Mouse (Mus musculus) CH12.LX (cell line): ENCODE data around the gene Scgb1a1. TPM values are rescaled to one million over a fixed set of nuclear protein-coding genes. Genes with fewer than 3 reads are reported as not detected.

Source experiments
- DNase-seq: peaks from one replicate; pipeline ENCODE4 v3.0.0-alpha.2; 2013; ENCODE audit errors: extremely low read depth
- H3K27ac ChIP-seq: 2 replicates; pipeline ENCODE4 v1.5.1; 2012; ENCODE audit warnings: low read depth, mild to moderate bottlenecking, control low read depth, moderate library complexity; ENCODE audit not compliant: insufficient read depth
- H3K27me3 ChIP-seq: replicated peaks from 2 replicates; pipeline ENCODE3; 2012; ENCODE audit warnings: inconsistent platforms
- H3K36me3 ChIP-seq, 2 experiments: replicated peaks in 1 of 2; 2 replicates each; pipeline versions ENCODE3 to v1.6.1; 2012; ENCODE audit warnings: inconsistent platforms in 1 of 2, low read length in 1 of 2, mild to moderate bottlenecking in 1 of 2, mixed read lengths in 1 of 2, moderate library complexity in 1 of 2; ENCODE audit not compliant: control insufficient read depth in 1 of 2, insufficient read depth in 1 of 2
- H3K4me1 ChIP-seq, 2 experiments: 2 replicates each; pipeline ENCODE4 v1.6.1; 2012; ENCODE audit warnings: inconsistent platforms in 1 of 2, moderate library complexity in 1 of 2; ENCODE audit not compliant: insufficient read depth in 2 of 2, control insufficient read depth in 1 of 2
- H3K4me2 ChIP-seq: 2 replicates; pipeline ENCODE4 v1.6.1; 2012; ENCODE audit warnings: low read depth, mild to moderate bottlenecking, control low read depth; ENCODE audit not compliant: poor library complexity, insufficient read depth, severe bottlenecking
- H3K4me3 ChIP-seq, 3 experiments: fragments of 150-350 bp in 1 of 3; sonication (generic) in 1 of 3; replicated peaks in 1 of 3; 2 replicates each; pipeline versions ENCODE3 to v1.5.1; 2011 to 2012; ENCODE audit warnings: low read depth in 2 of 3, low read length in 2 of 3, mild to moderate bottlenecking in 2 of 3, moderate library complexity in 2 of 3, control low read depth in 1 of 3, improper control_type of control experiment in 1 of 3, inconsistent platforms in 1 of 3, mixed read lengths in 1 of 3; ENCODE audit not compliant: poor library complexity in 1 of 3
- H3K79me2 ChIP-seq: replicated peaks from 2 replicates; pipeline ENCODE4 v1.6.1; 2012; ENCODE audit warnings: mild to moderate bottlenecking, moderate library complexity; ENCODE audit not compliant: control insufficient read depth, poor library complexity, insufficient read depth, severe bottlenecking; ENCODE audit errors: extremely low read depth
- H3K9ac ChIP-seq: 2 replicates; pipeline ENCODE4 v1.6.1; 2012; ENCODE audit warnings: low read depth, mild to moderate bottlenecking, control low read depth, moderate library complexity; ENCODE audit not compliant: insufficient read depth
- H3K9me3 ChIP-seq: replicated peaks from 2 replicates; pipeline ENCODE3; 2012; ENCODE audit warnings: low read length, inconsistent platforms, mixed read lengths
- BHLHE40 ChIP-seq: IDR thresholded peaks from 2 replicates; pipeline ENCODE4 v1.6.1; 2011; ENCODE audit warnings: mild to moderate bottlenecking, low read depth, low read length, improper control_type of control experiment
- CHD1 ChIP-seq: IDR thresholded peaks from 2 replicates; pipeline ENCODE4 v1.6.1; 2012; ENCODE audit warnings: low read depth, low read length, improper control_type of control experiment, inconsistent platforms
- CHD2 ChIP-seq: IDR thresholded peaks from 2 replicates; pipeline ENCODE4 v1.6.1; 2011; ENCODE audit warnings: low read length, improper control_type of control experiment
- CTCF ChIP-seq, 2 experiments: IDR thresholded peaks in 1 of 2; conservative IDR thresholded peaks in 1 of 2; 2 replicates each; pipeline ENCODE4 v1.5.1; 2011 to 2012; ENCODE audit warnings: low read depth in 2 of 2, low read length in 2 of 2, improper control_type of control experiment in 1 of 2, inconsistent platforms in 1 of 2, mild to moderate bottlenecking in 1 of 2, moderate library complexity in 1 of 2
- E2F4 ChIP-seq: IDR thresholded peaks from 2 replicates; pipeline ENCODE4 v1.6.1; 2011; ENCODE audit warnings: low read depth, low read length, improper control_type of control experiment; ENCODE audit not compliant: insufficient replicate concordance
- ELF1 ChIP-seq: IDR thresholded peaks from 2 replicates; pipeline ENCODE4 v1.6.1; 2014; ENCODE audit warnings: low read depth, mild to moderate bottlenecking, inconsistent platforms, low read length, improper control_type of control experiment
- EP300 ChIP-seq: IDR thresholded peaks from 2 replicates; pipeline ENCODE4 v1.6.1; 2011; ENCODE audit warnings: low read length, improper control_type of control experiment
- ETS1 ChIP-seq: conservative IDR thresholded peaks from 2 replicates; pipeline ENCODE4 v1.6.1; 2012; ENCODE audit warnings: low read depth, mild to moderate bottlenecking, inconsistent platforms, low read length, improper control_type of control experiment, moderate library complexity
- GABPA ChIP-seq: IDR thresholded peaks from 2 replicates; pipeline ENCODE4 v1.6.1; 2012; ENCODE audit warnings: low read depth, low read length, improper control_type of control experiment, inconsistent platforms; ENCODE audit not compliant: insufficient replicate concordance
- HCFC1 ChIP-seq: IDR thresholded peaks from 2 replicates; pipeline ENCODE4 v1.6.1; 2012; ENCODE audit warnings: low read depth, mild to moderate bottlenecking, inconsistent platforms, low read length, improper control_type of control experiment
- IRF4 ChIP-seq: IDR thresholded peaks from 2 replicates; pipeline ENCODE4 v1.6.1; 2014; ENCODE audit warnings: low read depth, mild to moderate bottlenecking, inconsistent platforms, low read length, improper control_type of control experiment
- JUN ChIP-seq: IDR thresholded peaks from 2 replicates; pipeline ENCODE4 v1.6.1; 2011; ENCODE audit warnings: low read depth, mild to moderate bottlenecking, low read length, improper control_type of control experiment, moderate library complexity; ENCODE audit not compliant: insufficient read depth
- JUND ChIP-seq: conservative IDR thresholded peaks from 2 replicates; pipeline ENCODE4 v1.6.1; 2011; ENCODE audit warnings: low read depth, low read length, improper control_type of control experiment
- KAT2A ChIP-seq: IDR thresholded peaks from 2 replicates; pipeline ENCODE4 v1.6.1; 2012; ENCODE audit warnings: low read length, improper control_type of control experiment, inconsistent platforms; ENCODE audit not compliant: insufficient replicate concordance
- MAFK ChIP-seq: IDR thresholded peaks from 2 replicates; pipeline ENCODE4 v1.6.1; 2011; ENCODE audit warnings: low read length, improper control_type of control experiment; ENCODE audit not compliant: insufficient replicate concordance
- MAX ChIP-seq: IDR thresholded peaks from 2 replicates; pipeline ENCODE4 v1.6.1; 2011; ENCODE audit warnings: low read length, improper control_type of control experiment
- MAZ ChIP-seq: IDR thresholded peaks from 2 replicates; pipeline ENCODE4 v1.6.1; 2012; ENCODE audit warnings: low read depth, mild to moderate bottlenecking, inconsistent platforms, low read length, improper control_type of control experiment, moderate library complexity
- MEF2A ChIP-seq: IDR thresholded peaks from 2 replicates; pipeline ENCODE4 v1.6.1; 2014; ENCODE audit warnings: low read depth, mild to moderate bottlenecking, inconsistent platforms, low read length, improper control_type of control experiment, borderline replicate concordance
- MXI1 ChIP-seq: IDR thresholded peaks from 2 replicates; pipeline ENCODE4 v1.6.1; 2011; ENCODE audit warnings: mild to moderate bottlenecking, low read depth, low read length, improper control_type of control experiment
- MYC ChIP-seq: IDR thresholded peaks from 2 replicates; pipeline ENCODE4 v1.6.1; 2011; ENCODE audit warnings: low read depth, mild to moderate bottlenecking, improper control_type of control experiment, low read length
- NELFE ChIP-seq: IDR thresholded peaks from 2 replicates; pipeline ENCODE4 v1.6.1; 2011; ENCODE audit warnings: low read depth, low read length, improper control_type of control experiment
- NRF1 ChIP-seq: IDR thresholded peaks from 2 replicates; pipeline ENCODE4 v1.6.1; 2014; ENCODE audit warnings: low read depth, mild to moderate bottlenecking, inconsistent platforms, low read length, improper control_type of control experiment, moderate library complexity
- PAX5 ChIP-seq: IDR thresholded peaks from 2 replicates; pipeline ENCODE4 v1.6.1; 2012; ENCODE audit warnings: low read length, inconsistent platforms, mixed read lengths
- POLR2A ChIP-seq: IDR thresholded peaks from 2 replicates; pipeline ENCODE4 v1.6.1; 2011; ENCODE audit warnings: low read depth, mild to moderate bottlenecking, improper control_type of control experiment, low read length
- POLR2AphosphoS2 ChIP-seq: IDR thresholded peaks from 2 replicates; pipeline ENCODE4 v1.6.1; 2011; ENCODE audit warnings: low read depth, low read length, improper control_type of control experiment
- RAD21 ChIP-seq: IDR thresholded peaks from 2 replicates; pipeline ENCODE4 v1.6.1; 2011; ENCODE audit warnings: low read depth, mild to moderate bottlenecking, low read length, improper control_type of control experiment, moderate library complexity
- RCOR1 ChIP-seq: conservative IDR thresholded peaks from 2 replicates; pipeline ENCODE4 v1.6.1; 2012; ENCODE audit warnings: low read depth, mild to moderate bottlenecking, inconsistent platforms, low read length, improper control_type of control experiment
- SIN3A ChIP-seq: IDR thresholded peaks from 2 replicates; pipeline ENCODE4 v1.6.1; 2012; ENCODE audit warnings: low read length, improper control_type of control experiment, inconsistent platforms
- SMC3 ChIP-seq: IDR thresholded peaks from 2 replicates; pipeline ENCODE4 v1.6.1; 2011; ENCODE audit warnings: low read depth, low read length, improper control_type of control experiment
- TBP ChIP-seq: conservative IDR thresholded peaks from 2 replicates; pipeline ENCODE4 v1.6.1; 2011; ENCODE audit warnings: low read depth, low read length, improper control_type of control experiment
- TCF12 ChIP-seq: IDR thresholded peaks from 2 replicates; pipeline ENCODE4 v1.6.1; 2014; ENCODE audit warnings: low read depth, mild to moderate bottlenecking, inconsistent platforms, low read length, improper control_type of control experiment
- UBTF ChIP-seq: IDR thresholded peaks from 2 replicates; pipeline ENCODE4 v1.6.1; 2012; ENCODE audit warnings: low read depth, mild to moderate bottlenecking, inconsistent platforms, low read length, improper control_type of control experiment, moderate library complexity
- USF1 ChIP-seq: IDR thresholded peaks from 2 replicates; pipeline ENCODE4 v1.6.1; 2014; ENCODE audit warnings: low read depth, mild to moderate bottlenecking, inconsistent platforms, low read length, improper control_type of control experiment
- USF2 ChIP-seq: conservative IDR thresholded peaks from 2 replicates; pipeline ENCODE4 v1.6.1; 2011; ENCODE audit warnings: low read depth, low read length, improper control_type of control experiment
- ZC3H11A ChIP-seq: IDR thresholded peaks from 2 replicates; pipeline ENCODE4 v1.6.1; 2012; ENCODE audit warnings: low read depth, mild to moderate bottlenecking, inconsistent platforms, low read length, improper control_type of control experiment
- ZKSCAN1 ChIP-seq: IDR thresholded peaks from 2 replicates; pipeline ENCODE4 v1.6.1; 2012; ENCODE audit warnings: low read depth, inconsistent platforms, low read length, improper control_type of control experiment, borderline replicate concordance
- ZMIZ1 ChIP-seq: IDR thresholded peaks from 2 replicates; pipeline ENCODE4 v1.6.1; 2012; ENCODE audit warnings: low read depth, mild to moderate bottlenecking, inconsistent platforms, low read length, improper control_type of control experiment
- ZNF384 ChIP-seq: IDR thresholded peaks from 2 replicates; pipeline ENCODE4 v1.6.1; 2012; ENCODE audit warnings: low read depth, low read length, improper control_type of control experiment, inconsistent platforms
- dilution Hi-C: fragments of 300-500 bp; cut with MboI; formaldehyde crosslinking; loops from 2 replicates; pipeline ENCODE4 v1.14.3; 2020; ENCODE audit warnings: low sequenced_read_pairs; ENCODE audit not compliant: extremely low pct_unique_long_range_greater_than_20kb, extremely low pct_ligation_motif_present
- in situ Hi-C: fragments of 300-500 bp; cut with MboI; formaldehyde crosslinking; loops from 3 replicates; pipeline ENCODE4 v1.14.3; 2019; ENCODE audit warnings: low sequenced_read_pairs, low pct_ligation_motif_present, low pct_unique_long_range_greater_than_20kb, mixed read lengths
- polyA plus RNA-seq: library from polyadenylated mRNA; unstranded; fragments of >175 nt; gene quantifications from 2 replicates; pipeline ENCODE4 v1.2.1, GENCODE M21; 2012; ENCODE audit warnings: low read depth; ENCODE audit not compliant: insufficient read length
- total RNA-seq, 2 experiments: library from RNA; depleted of rRNA; stranded (reverse); fragments of 300-350 nt in 1 of 2; fragments of >200 nt in 1 of 2; gene quantifications; 2 replicates each; pipeline ENCODE4 v1.2.3; 2012 to 2014

Gene Scgb1a1
- total and polyA plus RNA-seq, 3 experiments, result not detected

DNA sequence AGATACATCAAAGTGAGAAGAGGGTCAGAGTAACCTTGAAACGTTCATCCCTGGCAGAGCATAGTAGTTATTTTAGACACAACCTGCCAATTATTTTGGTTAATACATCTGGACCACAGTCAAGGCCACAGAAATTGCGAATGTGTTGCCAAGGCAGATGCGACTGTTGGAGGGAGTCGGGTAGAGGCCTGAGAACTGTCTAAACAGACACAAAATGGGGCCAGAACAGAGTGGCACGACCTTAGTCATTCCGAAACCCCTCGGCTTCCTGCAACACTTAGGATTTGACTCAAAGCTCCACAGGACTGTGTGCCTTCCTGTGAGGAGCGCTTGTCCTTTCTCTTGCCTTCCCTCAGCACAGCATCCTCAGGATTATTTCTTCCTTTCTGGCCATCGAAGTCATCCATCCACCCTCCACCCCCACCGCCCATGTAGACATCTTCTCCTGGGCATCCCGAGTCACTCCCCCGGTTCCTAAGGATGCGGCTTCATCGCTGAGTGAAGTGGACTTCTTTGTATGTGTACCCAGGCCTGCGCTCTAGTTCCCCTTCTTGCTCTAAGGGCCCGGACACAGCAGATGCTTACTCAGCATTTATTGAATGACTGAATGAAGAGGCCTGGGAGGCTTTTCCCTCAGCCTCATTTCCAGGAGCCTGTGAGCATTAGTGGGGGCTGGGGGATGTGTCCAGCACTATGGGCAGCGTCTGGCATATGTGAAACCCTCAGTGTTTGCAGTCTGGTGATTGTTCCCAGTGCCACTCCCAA, 12.7 kb upstream of the Scgb1a1 start:
- Histone ChIP-seq H3K9ac (peak overlapping the region; percentile 33; the same call in 1 of the 2 replicates), H3K9me3 (no peaks in the 10 kb centered on the region), H3K36me3 (no peaks in the 10 kb centered on the region), H3K79me2 (no peaks in the 10 kb centered on the region), H3K27me3 (no peaks in the 10 kb centered on the region), H3K4me1 (peaks cover 25 to 47% of the 10 kb centered on the region in 2 experiments), H3K27ac (peak overlapping the region; percentile 80), H3K4me2 (peak overlapping the region; percentile 79), H3K4me3 (no peak overlapping the region)
- TF ChIP-seq SMC3 (no peak), TBP (0 out of 2 replicates have a peak, but pooled peaks have one; percentile 48), USF1 (no peak), JUN (peak; percentile 97), PAX5 (no peak), EP300 (peak; percentile 98), KAT2A (no peak), MAZ (no peak), CHD2 (peak; percentile 65), ZC3H11A (no peak), RCOR1 (peak; percentile 98), POLR2A (peak; percentile 42; the same call in 1 of the 2 replicates), RAD21 (no peak), POLR2AphosphoS2 (no peak), UBTF (no peak), ELF1 (peak; percentile 17; the same call in 1 of the 2 replicates), SIN3A (peak; percentile 59; the same call in 1 of the 2 replicates), ZKSCAN1 (no peak), CHD1 (no peak), TCF12 (peak; percentile 74), ZMIZ1 (no peak), BHLHE40 (peak; percentile 78), USF2 (no peak), ZNF384 (no peak), MYC (0 out of 2 replicates have a peak, but pooled peaks have one; percentile 51), HCFC1 (no peak; the same call in 1 of the 2 replicates), MXI1 (no peak), MAX (no peak), GABPA (no peak), MEF2A (peak; percentile 70), MAFK (peak; percentile 100), ETS1 (peak; percentile 79), IRF4 (peak; percentile 99), NRF1 (0 out of 2 replicates have a peak, but pooled peaks have one; percentile 26), NELFE (no peak), E2F4 (no peak), JUND (peak; percentile 100), CTCF (conservative IDR thresholded peaks at IDR 0.05 in 1 of 2, IDR thresholded peaks at IDR 0.05 in 1 of 2; ENCODE audit: low read depth in 2 of 2, low read length in 2 of 2) (no peak)
- in situ Hi-C loops, result loop anchor here (5.0 to 25.0 kb wide), 2 partner anchors 243 to 363 kb away; partner anchors contain the start of genes 1700092M07Rik, Stx5a and Wdr74
- DNase-seq, result peak; percentile 89
- dilution Hi-C loops, result no loop called here
